Mouse (Mus musculus) MEL (cell line): ENCODE results near the gene Cic.

ENCODE experiments used
- CTCF ChIP-seq, 3 experiments: IDR thresholded peaks in 2 of 3; conservative IDR thresholded peaks in 1 of 3; 2 replicates each; pipeline ENCODE4 v1.5.1; 2011 to 2012; ENCODE audit warnings: low read length in 3 of 3, low read depth in 2 of 3, mild to moderate bottlenecking in 2 of 3, improper control_type of control experiment in 1 of 3, inconsistent platforms in 1 of 3, mixed read lengths in 1 of 3, moderate library complexity in 1 of 3; ENCODE audit not compliant: control insufficient read depth in 1 of 3, insufficient read depth in 1 of 3, poor library complexity in 1 of 3, severe bottlenecking in 1 of 3
- EP300 ChIP-seq, 2 experiments: IDR thresholded peaks; 2 replicates each; pipeline ENCODE4 v1.6.1; 2011; ENCODE audit warnings: improper control_type of control experiment in 2 of 2, low read length in 2 of 2, low read depth in 1 of 2, mild to moderate bottlenecking in 1 of 2
- MYC ChIP-seq: IDR thresholded peaks from 2 replicates; pipeline ENCODE4 v1.6.1; 2011; ENCODE audit warnings: low read depth, mild to moderate bottlenecking, low read length, improper control_type of control experiment, moderate library complexity

GRCm38 (mm10) chr7:25269545-25270271 is 2.2 kb downstream of the Cic start:
- TF ChIP-seq CTCF (IDR thresholded peaks at IDR 0.05 in 2 of 3, conservative IDR thresholded peaks at IDR 0.05 in 1 of 3; ENCODE audit: control insufficient read depth in 1 of 3, insufficient read depth in 1 of 3, low read depth in 2 of 3, low read length in 3 of 3, poor library complexity in 1 of 3, severe bottlenecking in 1 of 3) (no peak), MYC (no peak), EP300 (IDR thresholded peaks at IDR 0.05; ENCODE audit: low read depth in 1 of 2, low read length in 2 of 2) (no peak)
